Mouse (Mus musculus) lung, adult 18-20 months (tissue): ENCODE data around the gene 9530003J23Rik.
"Not testable (repeated sequence)": the region's sequence is repeated elsewhere in the genome, so short reads cannot be mapped to it uniquely, and the experiment has no call there.

Source experiments
- DNase-seq, 2 experiments: peaks; one replicate each; pipeline ENCODE4 v3.0.0; 2022; ENCODE audit warnings: mixed read lengths in 2 of 2

The 9530003J23Rik gene

DNA sequence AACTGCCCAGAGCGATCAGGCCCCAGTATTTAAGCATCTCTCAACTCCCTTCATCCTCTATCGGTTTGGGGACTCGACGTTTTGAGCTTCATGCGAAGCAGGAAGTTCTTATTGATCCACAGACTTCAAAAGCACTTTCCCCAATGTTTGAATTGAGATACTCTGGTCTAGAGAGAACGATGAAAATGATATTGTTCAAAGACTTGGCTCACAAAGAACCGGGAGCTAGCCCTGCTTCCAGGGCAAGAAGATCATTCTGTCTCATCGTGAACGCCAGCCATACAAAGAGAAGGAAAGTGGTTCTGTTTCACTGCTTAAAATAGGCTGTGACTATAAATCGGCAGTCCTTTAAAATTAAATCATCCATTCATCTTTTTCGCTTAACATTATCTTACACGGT lies at the start of gene 9530003J23Rik:
9530003J23Rik (minus strand) TSS at position 101 of the 400 bp plus-strand sequence.
- DNase-seq = no peak

DNA sequence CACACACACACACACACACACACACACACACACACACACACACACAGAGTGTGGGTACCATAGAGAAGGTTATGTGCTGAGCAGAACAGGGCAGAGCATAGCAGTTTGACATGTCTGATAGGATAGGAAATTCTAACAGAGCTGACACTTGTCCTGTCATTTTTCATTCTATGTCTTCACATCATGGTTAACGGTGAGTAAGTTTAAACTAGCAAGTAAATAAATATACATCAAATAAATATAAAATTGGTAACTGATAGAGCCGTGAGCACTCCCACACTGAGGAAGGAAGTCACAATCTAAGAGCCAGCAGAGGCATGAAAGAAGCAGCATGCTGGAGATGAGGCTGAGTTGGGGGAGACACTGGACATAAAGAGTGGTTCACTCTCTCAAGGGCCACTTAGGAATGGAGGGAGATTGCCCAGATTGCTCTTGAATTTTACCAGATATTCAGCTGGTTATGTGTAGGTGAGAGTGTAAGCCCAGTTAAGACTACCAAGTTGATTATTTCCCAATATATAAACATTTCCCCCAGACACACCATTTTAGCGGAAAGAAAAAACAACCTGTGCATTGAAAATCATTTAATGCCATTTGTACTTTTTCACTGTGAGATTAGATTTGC lies 48.8 kb upstream of the 9530003J23Rik start:
- no peak for DNase-seq

DNA sequence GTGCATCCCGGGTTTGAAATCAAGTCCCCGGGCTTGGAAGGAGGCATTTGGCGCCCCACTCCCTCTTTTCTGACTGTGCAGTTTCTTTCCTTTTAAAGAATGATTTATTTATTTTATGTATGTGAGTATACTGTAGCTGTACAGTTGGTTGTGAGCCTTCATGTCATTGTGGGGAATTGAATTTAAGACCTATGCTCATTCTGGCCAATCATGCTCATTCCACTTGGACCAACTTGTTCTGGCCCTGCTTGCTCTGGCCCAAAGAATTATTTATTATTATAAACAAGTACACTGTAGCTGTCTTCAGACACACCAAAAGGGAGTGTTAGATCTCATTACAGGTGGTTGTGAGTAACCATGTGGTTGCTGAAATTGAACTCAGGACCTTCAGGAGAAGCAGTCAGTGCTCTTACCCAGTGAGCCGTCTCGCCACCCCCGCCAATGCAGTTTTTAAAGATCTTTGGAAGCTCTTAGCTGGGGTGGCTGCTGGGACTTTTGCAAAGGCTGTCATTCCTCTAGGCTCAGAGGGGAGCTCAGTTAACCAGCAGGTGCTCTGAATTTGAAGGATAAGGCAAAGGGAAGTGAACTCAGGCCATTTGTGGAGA lies 48.0 kb upstream of the 9530003J23Rik start:
- no peak for DNase-seq

DNA sequence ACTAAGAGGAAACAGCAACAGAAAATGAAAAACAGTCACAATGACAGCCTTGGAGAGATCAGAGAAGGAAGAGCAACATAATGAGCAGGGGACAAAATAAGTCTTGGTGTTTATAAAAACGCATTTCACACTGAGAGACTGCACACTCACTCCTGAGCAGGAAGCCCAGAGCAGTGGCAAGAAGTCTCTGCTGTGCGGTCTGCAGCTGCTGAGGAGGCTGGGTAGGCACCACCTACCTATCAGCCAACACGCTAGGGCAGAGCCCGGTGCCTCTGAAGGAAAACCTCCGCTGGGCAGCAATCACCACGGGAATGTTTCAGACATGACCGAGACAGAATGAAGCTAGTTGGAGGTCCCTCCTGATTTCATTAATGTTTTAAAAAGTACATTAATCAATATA lies 47.1 kb upstream of the 9530003J23Rik start:
- DNase-seq = not testable (repeated sequence)

DNA sequence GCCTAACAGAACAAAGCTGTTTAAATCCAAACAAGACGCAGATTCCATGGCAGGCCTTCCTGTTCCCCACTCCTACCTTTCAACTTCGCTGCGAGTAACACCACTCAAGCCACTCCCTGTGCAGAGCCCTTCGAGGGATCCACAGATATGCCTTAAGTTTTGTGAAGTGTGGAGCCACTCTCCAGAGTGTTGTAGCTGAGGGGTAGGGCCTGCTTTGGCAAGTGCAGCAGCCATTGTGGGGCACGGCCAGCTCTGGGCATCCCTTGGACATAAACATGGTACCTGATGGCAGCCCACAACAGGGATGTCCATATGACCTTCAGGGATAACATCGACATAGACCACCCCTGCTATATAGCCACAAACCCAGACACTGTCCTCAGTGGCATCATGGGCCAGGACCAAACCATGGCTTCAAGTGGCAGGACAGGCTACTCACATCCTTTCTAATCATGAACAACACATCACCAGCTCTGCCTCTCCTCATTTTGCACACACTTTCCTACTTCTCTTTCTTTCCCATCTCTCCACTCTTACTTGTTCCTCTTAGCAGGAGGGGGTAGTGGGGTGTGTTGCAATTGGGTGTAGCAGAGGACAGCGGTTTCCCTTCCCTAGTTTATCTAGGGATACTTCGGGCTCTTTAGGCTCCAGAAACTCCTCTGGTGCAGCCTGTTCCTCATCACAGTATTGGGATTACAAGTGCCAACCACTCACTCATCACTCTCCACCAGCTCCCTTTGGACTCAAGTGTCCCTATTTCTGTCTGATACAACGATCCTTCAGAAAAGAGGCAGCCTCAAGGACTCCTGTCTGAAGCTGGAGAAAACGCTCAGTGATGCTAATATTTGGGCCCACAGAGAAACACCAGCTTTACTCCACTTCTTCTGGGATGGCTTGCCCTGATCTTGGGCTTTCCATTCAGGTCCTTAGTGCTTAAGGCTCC lies 46.3 kb upstream of the 9530003J23Rik start:
- no peak for DNase-seq

DNA sequence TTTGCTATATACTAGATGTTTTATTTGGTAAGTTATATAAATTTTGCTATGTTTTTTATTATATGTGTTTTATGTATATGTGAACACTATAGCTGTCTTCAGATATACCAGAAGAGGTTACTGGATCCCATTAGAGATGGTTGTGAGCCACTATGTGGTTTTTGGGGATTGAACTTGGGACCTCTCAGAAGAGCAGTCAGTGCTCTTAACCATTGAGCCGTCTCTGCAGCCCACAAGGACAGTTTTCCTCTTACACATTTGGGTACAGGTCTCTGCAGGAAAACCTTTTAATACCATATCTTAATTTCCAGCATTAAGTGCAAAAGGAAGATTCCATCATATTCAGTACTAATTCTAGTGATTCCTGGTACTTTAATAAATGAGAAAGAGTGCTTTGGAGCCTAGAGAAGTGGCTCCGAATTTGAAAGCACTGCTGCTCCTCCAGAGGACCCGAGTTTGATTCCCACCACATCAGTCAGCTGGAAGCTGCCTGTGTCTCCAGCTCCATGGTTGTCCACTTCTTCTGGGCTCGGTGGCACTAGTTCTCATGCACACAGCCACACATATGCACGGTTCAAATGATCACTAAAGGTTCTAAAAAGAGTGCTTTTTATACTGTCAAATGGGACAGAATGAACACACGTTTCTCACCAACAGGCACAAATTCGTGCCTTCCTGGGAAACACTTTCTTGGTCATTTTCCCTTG lies 45.5 kb upstream of the 9530003J23Rik start:
- DNase-seq = no peak

DNA sequence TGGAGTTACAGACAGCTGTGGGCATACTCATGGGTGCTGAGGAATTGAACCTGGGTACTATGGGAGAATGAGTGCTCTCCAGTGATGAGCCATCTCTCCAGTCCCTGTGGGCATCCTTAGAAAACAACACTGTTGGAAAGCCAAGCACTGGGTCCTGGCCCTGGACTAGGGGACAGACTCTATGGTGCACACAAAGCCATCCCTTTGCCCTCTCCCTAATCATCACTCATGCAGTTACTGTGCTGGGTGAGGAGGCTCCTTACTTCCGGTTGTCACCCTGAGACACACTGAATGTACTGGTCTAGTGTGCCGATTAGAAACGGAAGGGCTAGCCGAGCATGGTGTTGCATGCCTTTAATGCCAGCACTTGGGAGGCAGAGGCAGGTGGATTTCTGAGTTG lies 44.7 kb upstream of the 9530003J23Rik start:
- not testable (repeated sequence) for DNase-seq

DNA sequence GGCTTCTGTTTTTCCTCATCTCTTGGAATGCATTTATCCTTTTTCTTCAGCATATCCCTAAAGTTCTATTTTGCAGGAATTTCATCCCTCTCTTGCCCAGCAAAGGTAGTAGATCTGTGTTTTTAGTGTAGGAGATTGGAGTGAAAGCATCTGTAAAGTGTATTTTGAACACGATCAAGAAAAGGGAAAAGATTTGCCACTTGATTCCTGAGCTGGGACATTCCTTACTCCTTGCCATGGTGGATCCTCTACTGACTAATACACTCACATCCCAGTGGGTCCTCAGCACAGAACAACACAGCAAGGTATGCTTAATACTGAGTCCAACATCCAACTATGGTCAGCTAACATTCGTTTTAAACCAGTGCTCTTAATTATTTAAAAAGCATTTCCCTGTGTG lies 44.0 kb upstream of the 9530003J23Rik start:
- no peak for DNase-seq

DNA sequence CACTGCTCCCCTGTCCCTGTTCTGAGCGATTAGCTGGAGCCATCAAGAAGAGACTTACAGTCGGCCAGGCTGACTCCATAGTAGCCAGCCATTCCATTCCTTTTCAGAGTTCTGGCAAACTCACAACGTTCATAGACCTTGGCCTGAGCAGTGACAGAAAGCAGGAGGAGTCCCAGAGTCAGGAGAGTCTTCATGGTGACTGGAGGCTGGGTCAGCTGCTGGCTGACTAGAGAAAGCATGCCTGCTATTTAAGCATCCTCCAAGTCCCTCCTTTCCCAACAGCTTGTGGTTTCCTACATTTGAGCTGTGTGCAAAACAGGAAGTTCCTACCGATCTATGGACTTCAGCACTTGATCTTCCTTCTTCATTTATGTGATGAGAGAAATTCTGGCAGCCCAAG lies 43.5 kb upstream of the 9530003J23Rik start, which contains the start of gene Lyz2:
Lyz2 (minus strand) TSS at position 273 of the 400 bp plus-strand sequence.
- peak in 1 of 2 experiments; percentile 61 for DNase-seq

DNA sequence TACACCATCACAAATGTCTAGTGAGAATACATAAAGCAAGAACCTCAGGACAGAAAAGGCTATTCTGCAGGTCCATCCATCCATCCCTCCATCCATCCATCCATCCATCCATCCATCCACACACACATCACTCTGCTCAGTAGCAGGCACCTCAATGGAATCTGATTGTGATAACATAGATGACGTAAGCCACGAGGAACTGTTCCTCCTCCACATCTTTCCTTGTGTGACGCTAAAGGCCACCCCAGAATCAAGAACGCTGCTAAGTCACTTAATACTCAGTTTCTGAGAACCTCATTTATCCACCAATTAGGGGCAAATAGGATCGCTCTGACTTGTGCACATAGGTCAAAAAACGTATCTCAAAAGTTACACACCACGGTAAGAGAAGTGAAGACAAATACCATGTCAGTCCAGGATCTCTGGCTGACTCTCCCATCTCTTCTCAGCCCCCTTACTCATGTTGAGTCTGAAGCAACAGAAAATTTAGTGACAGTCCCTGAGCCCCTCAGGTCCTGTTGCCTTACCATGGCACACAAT lies 42.9 kb upstream of the 9530003J23Rik start:
- no peak for DNase-seq

DNA sequence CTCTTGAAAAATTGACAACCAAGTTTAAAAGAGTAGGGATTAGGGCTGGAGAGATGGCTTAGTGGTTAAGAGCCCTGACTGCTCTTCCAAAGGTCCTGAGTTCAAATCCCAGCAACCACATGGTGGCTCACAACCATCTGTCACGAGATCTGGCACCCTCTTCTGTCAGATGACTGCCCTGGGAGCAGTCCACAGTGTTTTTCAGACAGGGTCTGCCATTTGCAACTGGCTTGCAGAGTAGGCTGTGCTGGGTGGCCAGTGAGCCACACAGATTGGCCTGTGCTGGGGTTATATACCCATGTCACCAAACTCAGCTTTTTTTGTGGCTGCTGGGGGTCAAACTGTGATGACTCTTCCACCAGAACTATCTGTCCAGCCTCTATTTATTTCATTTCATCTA lies 41.5 kb upstream of the 9530003J23Rik start:
- DNase-seq = peak in 1 of 2 experiments; percentile 34

DNA sequence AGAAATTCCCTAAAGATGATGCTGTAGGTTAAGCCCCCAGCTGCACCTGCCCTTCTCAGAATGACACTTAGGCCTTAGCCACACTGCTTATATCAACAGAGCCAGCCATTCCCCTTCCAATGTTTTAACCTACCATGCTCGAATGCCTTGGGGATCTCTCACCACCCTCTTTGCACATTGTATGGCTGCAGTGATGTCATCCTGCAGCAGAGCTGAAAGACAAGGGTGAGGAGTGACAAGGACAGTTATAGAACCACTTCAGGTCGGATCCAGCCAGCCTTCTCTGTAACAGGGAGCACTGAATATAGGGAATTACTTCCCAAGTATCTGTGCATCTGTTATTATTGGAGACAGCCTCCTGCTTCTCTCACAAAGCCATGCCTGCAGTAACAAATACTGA lies 40.0 kb upstream of the 9530003J23Rik start:
- not testable (repeated sequence) for DNase-seq

DNA sequence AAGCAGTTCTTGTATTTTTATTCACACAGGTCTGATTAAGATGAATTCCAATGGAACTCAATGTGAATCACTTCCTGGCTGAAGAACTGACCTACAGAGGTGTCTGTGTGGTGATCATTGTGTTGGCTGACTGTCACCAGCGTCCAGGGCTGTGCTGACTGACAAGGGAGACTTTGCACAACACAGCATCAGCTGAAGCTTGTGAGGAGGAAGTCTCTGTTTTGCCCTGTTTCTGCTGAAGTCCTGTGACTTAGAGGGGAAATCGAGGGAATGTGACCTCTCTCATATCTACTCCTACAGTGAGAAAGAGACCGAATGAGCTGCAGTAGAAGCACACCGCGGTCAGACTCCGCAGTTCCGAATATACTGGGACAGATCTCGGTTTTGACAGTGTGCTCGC lies 39.3 kb upstream of the 9530003J23Rik start:
- peak in 1 of 2 experiments; percentile 32 for DNase-seq

DNA sequence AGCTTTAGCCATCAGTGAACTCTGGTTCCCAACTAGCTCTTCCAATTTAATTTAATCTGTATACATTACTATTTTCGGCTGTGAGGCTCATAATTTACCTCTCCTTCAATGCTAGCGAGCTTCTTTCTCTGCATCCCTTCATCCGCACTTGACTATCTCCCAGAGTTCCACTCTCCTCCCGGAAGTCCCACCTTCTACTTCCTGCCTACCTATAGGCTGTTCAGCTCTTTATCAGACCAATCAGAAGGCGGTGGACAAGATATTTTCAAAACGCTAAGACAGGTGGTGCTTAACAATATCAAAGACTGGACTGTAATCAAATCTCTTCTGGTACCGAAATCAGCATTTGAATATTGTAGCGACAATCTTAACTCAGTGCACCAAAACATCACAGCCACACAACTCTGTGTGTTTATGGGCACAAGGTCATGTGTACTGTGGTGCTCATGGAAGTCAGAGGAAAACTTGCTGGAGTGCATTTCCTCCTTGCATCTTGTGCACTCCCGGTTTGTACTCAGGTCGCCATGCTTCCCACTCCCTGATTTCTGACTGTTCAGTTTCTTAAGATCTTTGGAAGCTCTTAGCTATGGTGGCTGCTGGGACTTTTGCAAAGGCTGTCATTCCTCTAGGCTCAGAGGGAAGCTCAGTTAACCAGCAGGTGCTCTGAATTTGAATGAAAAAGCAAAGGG lies 37.3 kb upstream of the 9530003J23Rik start:
- DNase-seq = peak in 1 of 2 experiments; percentile 34

DNA sequence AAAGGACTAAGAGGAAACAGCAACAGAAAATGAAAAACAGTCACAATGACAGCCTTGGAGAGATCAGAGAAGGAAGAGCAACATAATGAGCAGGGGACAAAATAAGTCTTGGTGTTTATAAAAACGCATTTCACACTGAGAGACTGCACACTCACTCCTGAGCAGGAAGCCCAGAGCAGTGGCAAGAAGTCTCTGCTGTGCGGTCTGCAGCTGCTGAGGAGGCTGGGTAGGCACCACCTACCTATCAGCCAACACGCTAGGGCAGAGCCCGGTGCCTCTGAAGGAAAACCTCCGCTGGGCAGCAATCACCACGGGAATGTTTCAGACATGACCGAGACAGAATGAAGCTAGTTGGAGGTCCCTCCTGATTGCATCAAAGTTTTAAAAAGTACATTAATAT lies 36.1 kb upstream of the 9530003J23Rik start:
- not testable (repeated sequence) for DNase-seq

DNA sequence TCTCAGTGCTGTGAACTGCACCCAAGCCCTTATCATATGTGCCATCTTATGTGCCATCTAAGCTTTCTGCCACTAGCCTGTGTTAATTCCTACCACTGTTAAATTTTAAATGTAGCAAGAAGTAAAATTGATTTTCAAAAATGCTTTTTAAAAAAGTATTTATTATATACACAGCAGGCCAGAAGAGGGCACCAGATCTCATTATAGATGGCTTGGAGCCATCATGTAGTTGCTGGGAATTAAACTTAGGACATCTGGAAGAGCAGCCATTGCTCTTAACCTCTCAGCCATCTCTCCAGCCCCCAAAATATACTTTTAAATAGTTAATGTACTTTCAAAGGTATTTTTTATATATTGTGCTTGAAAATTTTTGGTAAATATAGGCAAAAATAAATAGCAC lies 33.5 kb upstream of the 9530003J23Rik start:
- DNase-seq = no peak

DNA sequence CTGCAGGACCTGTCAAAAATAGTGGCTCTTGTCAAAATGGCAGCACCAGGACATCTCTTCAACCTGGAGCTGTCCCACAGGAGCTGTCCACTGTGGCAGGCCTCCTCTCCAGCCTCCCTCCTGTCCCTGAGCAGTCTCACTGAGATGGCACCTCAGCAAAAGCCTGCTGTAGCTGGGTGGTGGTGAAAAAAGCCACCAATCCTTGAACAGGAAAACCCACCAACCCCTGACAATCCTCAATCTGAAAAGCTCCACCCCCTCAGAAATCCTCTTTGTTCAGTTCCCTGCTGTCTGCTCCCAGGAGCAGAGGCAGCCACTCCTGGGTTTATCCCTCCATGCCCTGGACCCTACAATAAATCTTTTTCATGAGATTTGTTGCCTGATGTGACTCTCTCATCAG lies 21.4 kb upstream of the 9530003J23Rik start:
- DNase-seq = no peak

DNA sequence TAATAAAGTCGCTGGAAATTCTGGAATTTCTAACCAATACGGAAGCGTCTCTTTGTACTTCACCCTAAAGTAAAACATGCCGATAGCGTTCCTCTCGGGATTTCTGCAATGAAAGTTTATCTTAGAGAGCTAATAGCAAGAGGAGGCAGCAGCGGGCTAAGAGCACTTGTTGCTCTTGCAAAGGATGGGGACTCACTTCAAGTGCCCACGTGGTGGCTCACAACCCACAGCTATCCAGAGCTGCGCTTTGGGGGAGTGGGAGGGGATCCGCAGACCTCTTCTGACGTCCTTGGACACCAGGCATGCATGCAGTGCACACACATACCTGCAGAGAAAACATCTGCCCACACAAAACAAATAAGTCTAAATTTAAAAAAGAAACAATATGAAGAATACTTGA lies 2.6 kb downstream of the 9530003J23Rik start:
- peak in 1 of 2 experiments; percentile 61 for DNase-seq

DNA sequence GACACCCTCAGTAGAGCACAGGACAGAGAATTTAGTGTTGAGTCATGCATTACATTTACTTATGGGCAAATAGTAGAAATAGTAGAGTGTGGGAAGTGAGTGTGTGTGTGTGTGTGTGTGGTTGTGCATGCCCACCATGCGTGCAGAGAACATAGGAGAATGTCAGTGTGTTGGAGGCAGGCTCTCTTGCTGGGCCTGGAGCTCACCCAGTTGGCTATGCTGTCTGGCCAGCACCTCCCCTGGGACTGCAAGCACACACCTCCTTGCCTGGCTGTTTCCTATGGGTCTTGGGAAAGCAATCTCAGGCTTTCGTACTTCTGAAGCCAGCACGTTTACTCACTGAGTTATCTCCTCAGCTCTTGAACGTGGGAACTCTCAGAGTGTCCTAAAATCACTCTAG lies 3.7 kb downstream of the 9530003J23Rik start:
- DNase-seq = peak in 1 of 2 experiments; percentile 53

DNA sequence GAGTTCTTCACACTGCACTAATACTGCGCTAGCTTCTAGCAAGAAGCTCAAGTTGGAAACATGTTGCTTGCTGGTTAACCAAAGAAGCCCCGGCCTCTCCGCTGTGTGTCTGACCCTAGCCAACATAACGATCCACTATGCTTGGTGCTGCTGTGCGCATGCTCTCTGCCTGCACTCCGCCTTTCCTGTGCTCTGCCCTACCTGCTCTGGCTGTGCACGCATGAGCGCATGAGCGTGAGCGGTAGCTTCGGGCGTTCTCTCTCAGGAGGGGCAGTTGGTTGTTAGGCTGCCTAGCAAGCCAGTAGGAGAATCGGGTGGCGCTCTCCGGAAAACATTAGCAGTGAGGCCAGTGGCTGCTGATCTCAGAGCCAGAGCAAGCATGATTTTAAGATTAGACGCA lies 8.7 kb downstream of the 9530003J23Rik start:
- peak in 1 of 2 experiments; percentile 20 for DNase-seq

DNA sequence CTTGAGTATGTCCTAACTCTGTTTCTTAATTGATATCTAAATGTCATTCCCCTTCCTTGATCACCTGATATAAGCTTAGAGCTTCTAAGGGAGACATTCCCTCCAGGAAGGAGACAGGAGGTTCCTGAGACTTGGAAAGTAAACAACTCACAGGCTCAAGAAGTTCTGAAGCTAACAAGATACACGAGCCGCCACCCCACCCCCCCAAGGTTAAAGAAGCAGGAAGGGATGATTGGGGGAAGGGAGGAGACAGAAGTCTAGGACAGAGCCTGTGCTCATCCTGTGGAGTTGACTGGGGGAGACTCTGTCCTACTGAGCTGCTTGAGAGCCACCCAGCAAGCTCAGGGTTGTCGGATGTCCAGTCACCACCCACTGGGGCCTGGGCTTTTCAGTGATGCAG lies 12.5 kb downstream of the 9530003J23Rik start:
- DNase-seq = peak in 1 of 2 experiments; percentile 52

DNA sequence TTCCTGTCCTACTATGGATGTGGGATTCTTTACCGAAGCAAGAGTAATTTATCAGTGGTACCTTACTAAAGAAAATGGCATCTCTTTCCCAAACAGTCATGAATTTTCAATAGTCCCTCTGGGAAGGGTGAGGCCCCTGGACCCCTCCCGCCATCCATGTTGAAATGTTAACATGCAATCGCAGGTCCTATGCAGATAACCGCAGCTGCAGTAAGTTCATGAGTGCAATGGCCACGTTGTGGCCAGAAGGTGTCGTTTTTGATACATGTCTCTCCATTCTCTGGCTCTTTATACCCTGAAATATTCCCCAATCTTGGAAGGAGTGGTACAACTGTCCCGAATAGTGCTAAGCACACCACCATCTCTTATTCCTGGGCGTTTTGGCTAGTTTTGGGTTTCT lies 13.4 kb downstream of the 9530003J23Rik start:
- no peak for DNase-seq
